In the genomic region with DNA sequence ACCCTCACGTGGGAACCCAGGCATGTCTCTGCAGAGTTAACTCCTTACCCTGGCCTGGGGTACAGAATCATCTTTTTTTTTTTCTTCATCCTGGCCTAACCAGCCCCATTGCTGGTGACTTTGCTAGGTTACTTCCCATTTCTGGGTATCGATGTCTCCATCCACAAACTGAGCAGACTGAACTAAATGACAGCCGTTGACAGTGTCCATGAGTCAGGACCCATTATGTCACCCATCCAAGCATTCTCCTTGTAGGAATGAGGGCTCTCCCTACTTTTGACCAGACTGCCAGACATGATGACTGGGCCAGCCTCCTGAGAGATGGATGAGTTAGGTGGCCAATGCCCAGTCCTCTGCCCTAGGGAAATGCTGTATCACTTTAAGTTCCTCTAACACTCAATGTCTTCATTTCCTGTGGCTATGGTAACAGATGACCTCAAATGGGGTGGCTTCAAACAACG, we compare ENCODE assay signal across 14 mouse cellular contexts. TPM values are rescaled to one million over a fixed set of nuclear protein-coding genes. Genes with fewer than 3 reads are reported as not detected.
DNase-seq lines count a peak whose midpoint lies in the region; ATAC-seq and TF ChIP-seq lines count a peak whose summit lies in the region.
"Had no signal": no experiment of that assay in that cellular context is flagged by ENCODE, and none has a peak within 500 bp of the region (broad histone marks: within the 10 kb centered on the region; RNA-seq: fewer than 3 reads in every experiment).

No protein-coding gene starts in this region.

- H3K4me3 ChIP-seq in kidney, embryonic 15.5 days (replicated peaks): no peak overlapping the region
- H3K4me3 ChIP-seq in MEL (ENCODE audit: control insufficient read depth in 1 of 2, insufficient read depth in 1 of 2, low read depth in 2 of 2, low read length in 2 of 2): no peak overlapping the region; a peak in 1 of 4 replicates
- H3K4me3 ChIP-seq: erythroblast, embryonic 14.5 days; midbrain, embryonic 12.5 days had no signal

- 0 out of 4 replicates have a peak, but pooled peaks of 1 of the 2 experiments have one; percentile 23 for TF ChIP-seq POLR2A in MEL (IDR thresholded peaks at IDR 0.05; ENCODE audit: control insufficient read depth in 1 of 2, insufficient read depth in 1 of 2, low read depth in 1 of 2, low read length in 2 of 2, poor library complexity in 1 of 2)

- H3K27ac ChIP-seq in kidney, embryonic 15.5 days: peak overlapping the region; percentile 11; the same call in 1 of the 2 replicates
- no peak overlapping the region for H3K27ac ChIP-seq in MEL (ENCODE audit: control insufficient read depth, low read depth, low read length)
- H3K27ac ChIP-seq: hindbrain, embryonic 14.5 days; midbrain, embryonic 12.5 days had no signal

- WGBS in kidney, embryonic 15.5 days: 65% methylated on average over 4 of the region's 4 CpGs

- peaks cover 12% of the 10 kb centered on the region; the same call in 1 of the 2 replicates for H3K4me1 ChIP-seq in kidney, embryonic 15.5 days
- peaks cover 0 to 11% of the 10 kb centered on the region in 2 experiments; a peak in 3 of 4 replicates for H3K4me1 ChIP-seq in MEL (ENCODE audit: control insufficient read depth in 1 of 2, insufficient read depth in 2 of 2, low read length in 2 of 2)

- H3K9me3 ChIP-seq in kidney, embryonic 15.5 days (replicated peaks): no peaks in the 10 kb centered on the region
- H3K9me3 ChIP-seq in MEL (replicated peaks; ENCODE audit: insufficient read depth, low read length): no peaks in the 10 kb centered on the region
- H3K9me3 ChIP-seq: midbrain, embryonic 12.5 days had no signal

- H3K9ac ChIP-seq in kidney, embryonic 15.5 days: no peak overlapping the region
- no peak overlapping the region for H3K9ac ChIP-seq in MEL (ENCODE audit: control insufficient read depth, low read depth, low read length, poor library complexity, severe bottlenecking)
- H3K9ac ChIP-seq: hindbrain, embryonic 14.5 days; midbrain, embryonic 12.5 days had no signal

- no peak for TF ChIP-seq RAD21 in MEL (IDR thresholded peaks at IDR 0.05; ENCODE audit: low read depth, low read length)

- no peaks in the 10 kb centered on the region for H3K36me3 ChIP-seq in kidney, embryonic 15.5 days
- peaks cover 0 to 9% of the 10 kb centered on the region in 2 experiments; a peak in 2 of 4 replicates for H3K36me3 ChIP-seq in MEL (ENCODE audit: control insufficient read depth in 1 of 2, insufficient read depth in 2 of 2, low read length in 2 of 2)
- H3K36me3 ChIP-seq: midbrain, embryonic 12.5 days had no signal

- TF ChIP-seq CTCF in MEL (IDR thresholded peaks at IDR 0.05 in 2 of 3, conservative IDR thresholded peaks at IDR 0.05 in 1 of 3; ENCODE audit: control insufficient read depth in 1 of 3, insufficient read depth in 1 of 3, low read depth in 2 of 3, low read length in 3 of 3, poor library complexity in 1 of 3, severe bottlenecking in 1 of 3): no peak

- H3K27me3 ChIP-seq in kidney, embryonic 15.5 days: no peaks in the 10 kb centered on the region
- no peaks in the 10 kb centered on the region for H3K27me3 ChIP-seq in MEL (ENCODE audit: control insufficient read depth in 1 of 2, insufficient read depth in 2 of 2, low read length in 2 of 2)

- no peak for ATAC-seq in kidney, embryonic 15.5 days (replicated peaks; ENCODE audit: low FRiP score)
- 0 out of 2 replicates have a peak, but pooled peaks have one; percentile 14 for ATAC-seq in erythroblast, adult 5-6 weeks (replicated peaks; ENCODE audit: low FRiP score, poor library complexity, severe bottlenecking)
- ATAC-seq in megakaryocyte progenitor cell, adult 5-6 weeks (replicated peaks; ENCODE audit: poor library complexity): peak; percentile 83

- H3K79me2 ChIP-seq in MEL (ENCODE audit: control insufficient read depth, insufficient read depth, low read length, poor library complexity): no peaks in the 10 kb centered on the region

- TF ChIP-seq EP300 in MEL (IDR thresholded peaks at IDR 0.05; ENCODE audit: low read depth in 1 of 2, low read length in 2 of 2): peak; percentile 11 to 34; a peak in 3 of 4 replicates

- H3K4me2 ChIP-seq in kidney, embryonic 15.5 days: no peak overlapping the region
- H3K4me2 ChIP-seq: hindbrain, embryonic 14.5 days; midbrain, embryonic 12.5 days had no signal

- DNase-seq in kidney, adult 18-20 months: no peak
- peak; percentile 73 for DNase-seq in MEL (ENCODE audit: low read depth, low spot score)
- DNase-seq in cerebellum, adult 8-10 months: no peak
- no peak for DNase-seq in testis, postnatal 14 days (ENCODE audit: low spot score)
- DNase-seq: cerebellum, postnatal 36 days; spleen, adult 18-20 months had no signal

TF ChIP-seq in MEL, 35 proteins besides CTCF, POLR2A, EP300 and RAD21:
- TF ChIP-seq SMC3 (IDR thresholded peaks at IDR 0.05; ENCODE audit: low read depth, low read length) (no peak), TBP (IDR thresholded peaks at IDR 0.05; ENCODE audit: low read depth, low read length) (peak; percentile 72), MEF2A (IDR thresholded peaks at IDR 0.05; ENCODE audit: extremely low read depth, insufficient replicate concordance, low read depth, low read length, poor library complexity, severe bottlenecking) (no peak), GABPA (IDR thresholded peaks at IDR 0.05; ENCODE audit: low read depth, low read length) (no peak), ZNF384 (IDR thresholded peaks at IDR 0.05; ENCODE audit: low read depth, low read length) (peak; percentile 94), KAT2A (conservative IDR thresholded peaks at IDR 0.05; ENCODE audit: low read depth, low read length) (no peak), MYB (IDR thresholded peaks at IDR 0.05; ENCODE audit: low read depth, low read length) (no peak), POLR2AphosphoS2 (IDR thresholded peaks at IDR 0.05; ENCODE audit: low read length) (no peak), MYC (IDR thresholded peaks at IDR 0.05; ENCODE audit: low read depth, low read length) (0 out of 2 replicates have a peak, but pooled peaks have one; percentile 28), SIN3A (IDR thresholded peaks at IDR 0.05; ENCODE audit: low read length) (0 out of 2 replicates have a peak, but pooled peaks have one; percentile 31), JUND (IDR thresholded peaks at IDR 0.05; ENCODE audit: low read depth, low read length) (no peak), USF2 (IDR thresholded peaks at IDR 0.05; ENCODE audit: borderline replicate concordance in 1 of 2, insufficient read depth in 1 of 2, low read depth in 1 of 2, low read length in 2 of 2) (no peak), MAZ (IDR thresholded peaks at IDR 0.05; ENCODE audit: low read depth, low read length) (no peak), ZKSCAN1 (IDR thresholded peaks at IDR 0.05; ENCODE audit: low read depth, low read length) (0 out of 2 replicates have a peak, but pooled peaks have one; percentile 28), MXI1 (IDR thresholded peaks at IDR 0.05; ENCODE audit: low read depth, low read length) (no peak), USF1 (IDR thresholded peaks at IDR 0.05; ENCODE audit: low read depth, low read length) (no peak), MAX (IDR thresholded peaks at IDR 0.05; ENCODE audit: low read length) (0 out of 2 replicates have a peak, but pooled peaks have one; percentile 14), TAL1 (IDR thresholded peaks at IDR 0.05; ENCODE audit: low read length) (no peak), UBTF (IDR thresholded peaks at IDR 0.05; ENCODE audit: borderline replicate concordance, insufficient read depth, low read depth, low read length) (0 out of 2 replicates have a peak, but pooled peaks have one; percentile 75)

RNA-seq across cellular contexts. Expression of a gene that starts 8.0 kb away (rescaled TPM):
- polyA plus RNA-seq in kidney, embryonic 15.5 days (2015; fragmentation: Nextera tagmentation; extraction: Ambion mirVana): 87.3 and 87.5 TPM in 2 replicates
- 59.6 and 70.7 TPM in 2 replicates for total RNA-seq in MEL (2012; rRNA removed)
- 10 to 100 TPM; 55.0 to 61.2 TPM for polyA plus RNA-seq in MEL (2012; ENCODE audit: insufficient read depth in 1 of 2, insufficient read length in 2 of 2, low read depth in 1 of 2, low replicate concordance in 2 of 2, missing spikeins in 1 of 2)
- 26.3 and 30.7 TPM in 2 replicates for total RNA-seq in erythroblast, adult 5-6 weeks (2015; ENCODE audit: low replicate concordance)
- 54.4 and 55.6 TPM in 2 replicates for total RNA-seq in erythroblast, adult 5-6 weeks (2017; ENCODE audit: low replicate concordance)
- 26.2 and 28.0 TPM in 2 replicates for total RNA-seq in megakaryocyte progenitor cell, adult 5-6 weeks (2015)
- total RNA-seq in megakaryocyte progenitor cell, adult 5-6 weeks (2017): 35.9 and 40.5 TPM in 2 replicates

RNA-seq across cellular contexts. Expression of a gene that starts 24.7 kb away (rescaled TPM):
- polyA plus RNA-seq in kidney, embryonic 15.5 days (2015; fragmentation: Nextera tagmentation; extraction: Ambion mirVana): 0.18 and 0.27 TPM in 2 replicates
- 0.23 TPM in 2 replicates for total RNA-seq in MEL (2012; rRNA removed)
- under 1 TPM in 1 of 2 experiments, not detected in 1; 0.28 TPM for polyA plus RNA-seq in MEL (2012; ENCODE audit: insufficient read depth in 1 of 2, insufficient read length in 2 of 2, low read depth in 1 of 2, low replicate concordance in 2 of 2, missing spikeins in 1 of 2)
- total RNA-seq in erythroblast, adult 5-6 weeks (2015; ENCODE audit: low replicate concordance): not detected in 2 replicates
- total RNA-seq in erythroblast, adult 5-6 weeks (2017; ENCODE audit: low replicate concordance): not detected in 2 replicates
- total RNA-seq in megakaryocyte progenitor cell, adult 5-6 weeks (2015): not detected in 2 replicates
- not detected in 2 replicates for total RNA-seq in megakaryocyte progenitor cell, adult 5-6 weeks (2017)
- polyA plus RNA-seq: erythroblast, embryonic 14.5 days; hindbrain, embryonic 14.5 days; large intestine, adult 2 months; limb, embryonic 11.5 days had no signal

RNA-seq across cellular contexts. Expression of a gene that starts 37.7 kb away (rescaled TPM):
- polyA plus RNA-seq in kidney, embryonic 15.5 days (2015; fragmentation: Nextera tagmentation; extraction: Ambion mirVana): 1,042 and 1,119 TPM in 2 replicates
- 5,179 and 5,512 TPM in 2 replicates for total RNA-seq in MEL (2012; rRNA removed)
- polyA plus RNA-seq in MEL (2012; ENCODE audit: insufficient read depth in 1 of 2, insufficient read length in 2 of 2, low read depth in 1 of 2, low replicate concordance in 2 of 2, missing spikeins in 1 of 2): 1,000 to 10,000 TPM in 1 of 2 experiments, not detected in 1; 3,167 TPM
- total RNA-seq in erythroblast, adult 5-6 weeks (2015; ENCODE audit: low replicate concordance): 757 and 872 TPM in 2 replicates
- 762 and 834 TPM in 2 replicates for total RNA-seq in erythroblast, adult 5-6 weeks (2017; ENCODE audit: low replicate concordance)
- total RNA-seq in megakaryocyte progenitor cell, adult 5-6 weeks (2015): 3,945 and 4,034 TPM in 2 replicates
- 6,407 and 6,432 TPM in 2 replicates for total RNA-seq in megakaryocyte progenitor cell, adult 5-6 weeks (2017)
